Mouse (Mus musculus): ENCODE measurements around the gene Rabggtb.

Rabggtb gene

GRCm38 (mm10) chr3:153912546-153913509, at the start of gene Rabggtb:
Gene Rabggtb (minus strand): TSS chr3:153913009.
- DNase-seq = peak; percentile 95 to 97

- DNase-seq = peak in 1 of 2 experiments; percentile 41
These were observed 49.0 kb upstream of the Rabggtb start for GRCm38 (mm10) chr3:153961632-153962389.

DNA sequence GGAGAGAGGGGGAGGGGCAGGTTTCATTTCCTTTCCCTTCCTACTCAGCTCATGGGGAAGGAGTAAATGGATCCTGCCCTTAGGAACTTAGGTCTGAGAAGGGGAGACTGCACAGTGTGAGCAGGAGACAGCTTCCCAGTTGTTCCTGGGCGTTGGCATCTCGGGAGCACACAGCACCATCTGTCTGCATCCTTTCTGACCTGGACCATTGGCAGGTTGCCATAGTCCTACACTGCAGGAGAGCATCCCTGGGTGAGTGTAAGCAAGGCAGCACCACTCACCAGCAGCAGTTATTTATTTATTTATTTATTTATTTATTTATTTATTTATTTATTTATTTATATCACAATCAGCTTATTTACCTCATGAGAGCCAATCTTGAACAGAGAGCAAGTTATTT, 48.1 kb upstream of the Rabggtb start:
- DNase-seq = peak in 1 of 2 experiments; percentile 13

GRCm38 (mm10) chr3:153959731-153960207, 47.0 kb upstream of the Rabggtb start:
- peak in 1 of 2 experiments; percentile 35 for DNase-seq

DNA sequence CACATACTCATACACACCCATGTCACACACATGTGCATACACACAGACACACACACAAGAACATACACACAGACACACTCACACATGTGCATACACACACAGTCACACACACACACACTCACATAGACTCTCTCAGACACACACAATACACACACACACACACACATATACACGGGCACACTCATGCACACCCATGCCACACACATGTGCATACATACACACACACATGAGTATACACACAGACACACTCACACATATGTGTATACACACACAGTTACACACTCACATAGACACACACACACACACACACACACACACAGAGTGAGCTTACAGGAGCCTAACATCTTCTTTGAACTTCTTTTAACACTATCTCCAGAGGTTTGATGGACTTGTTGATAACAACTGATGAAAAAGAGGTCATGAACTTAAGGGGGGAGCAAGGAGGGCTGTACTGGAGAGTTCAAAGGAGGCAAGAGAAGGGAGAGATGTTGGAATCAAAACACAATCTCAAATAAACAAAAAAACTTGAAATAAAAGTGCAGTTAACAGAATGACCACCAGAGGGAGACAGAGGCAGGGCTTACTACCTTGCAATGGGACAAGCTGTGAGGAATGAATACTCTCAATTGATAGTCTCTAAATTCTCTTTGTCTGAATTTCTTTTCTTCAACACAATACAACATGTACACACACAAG, 46.4 kb upstream of the Rabggtb start:
- DNase-seq = peak in 1 of 2 experiments; percentile 31

GRCm38 (mm10) chr3:153957916-153958315, 45.1 kb upstream of the Rabggtb start:
- no peak for DNase-seq

GRCm38 (mm10) chr3:153948176-153948575, 35.4 kb upstream of the Rabggtb start:
- DNase-seq = no peak

- DNase-seq = no peak
These were observed 34.5 kb upstream of the Rabggtb start for GRCm38 (mm10) chr3:153947271-153947670.

GRCm38 (mm10) chr3:153944335-153944990, 31.7 kb upstream of the Rabggtb start, which contains the start of gene Acadm:
Gene Acadm (minus strand): TSS chr3:153944632.
- DNase-seq = peak; percentile 99

- no peak for DNase-seq
These were observed 31.1 kb upstream of the Rabggtb start for GRCm38 (mm10) chr3:153943901-153944334.

DNA sequence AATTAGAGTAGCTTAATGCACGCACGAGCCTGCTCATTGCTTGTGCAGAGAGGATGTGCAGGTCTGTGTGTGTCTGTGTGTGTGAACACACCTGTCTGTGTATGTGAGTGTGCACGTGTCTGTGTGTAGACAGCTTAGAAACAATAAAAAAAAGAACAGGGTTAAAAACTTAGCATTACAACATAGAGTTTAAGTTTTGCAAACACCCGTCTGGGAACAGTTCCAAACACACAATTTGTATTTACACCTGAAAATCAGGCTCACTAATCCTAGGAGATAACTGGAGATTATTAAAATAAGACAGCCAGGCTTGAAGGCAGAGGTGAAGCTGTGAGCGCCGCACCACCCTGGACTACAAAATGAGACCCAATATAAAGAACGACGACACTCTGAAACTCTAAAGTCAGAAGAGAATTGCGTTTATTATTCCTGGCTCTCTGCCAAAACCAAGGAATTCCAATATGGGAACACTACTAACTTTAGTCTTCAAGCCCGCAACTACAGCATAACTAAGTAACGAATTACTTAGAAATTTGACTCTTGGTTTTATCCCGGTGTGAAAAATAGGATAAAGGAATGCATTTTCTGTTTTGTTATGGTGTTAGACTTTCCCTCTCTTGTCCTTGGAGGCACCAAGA, 30.3 kb upstream of the Rabggtb start:
- no peak for DNase-seq

- DNase-seq = no peak
These were observed 28.8 kb upstream of the Rabggtb start for GRCm38 (mm10) chr3:153941613-153942012.

DNA sequence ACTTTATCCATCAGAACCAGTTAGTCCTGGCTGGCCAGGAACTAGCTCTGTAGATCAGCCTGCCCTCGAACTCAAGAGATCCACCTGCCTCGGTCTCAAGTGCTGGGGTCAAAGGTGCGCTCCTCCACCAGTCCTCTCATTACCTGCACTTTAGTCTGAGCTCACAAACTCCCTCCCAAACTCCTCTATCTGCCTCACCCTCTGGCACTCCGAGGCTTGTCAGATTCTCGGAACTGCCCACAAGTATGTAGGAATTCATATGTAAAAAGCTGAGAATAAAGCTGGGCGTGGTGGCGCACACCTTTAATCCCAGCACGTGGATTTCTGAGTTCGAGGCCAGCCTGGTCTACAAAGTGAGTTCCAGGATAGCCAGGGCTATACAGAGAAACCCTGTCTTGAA, 27.7 kb upstream of the Rabggtb start:
- no peak for DNase-seq

DNA sequence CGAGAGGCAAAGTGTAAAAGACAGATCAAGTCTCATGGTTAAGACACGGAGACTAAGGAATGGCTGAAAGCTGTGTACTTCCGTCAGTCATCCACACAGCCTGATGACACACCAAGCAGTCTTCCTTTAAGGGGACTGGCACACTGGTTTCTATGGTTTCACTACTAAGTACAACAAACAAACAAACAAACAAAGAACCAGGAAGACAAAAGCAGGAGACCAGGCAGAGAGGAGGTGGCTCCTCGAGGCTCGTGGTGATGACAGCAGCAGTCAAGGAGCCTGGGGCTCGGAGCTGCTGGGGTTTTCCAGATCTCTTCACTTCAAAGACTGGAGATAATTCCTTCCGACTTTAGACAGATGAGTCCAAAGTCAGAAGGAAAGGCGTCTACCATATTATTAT, 27.2 kb upstream of the Rabggtb start:
- no peak for DNase-seq

- DNase-seq = peak; percentile 58 to 82
These were observed 24.5 kb upstream of the Rabggtb start for GRCm38 (mm10) chr3:153937116-153937810.

- DNase-seq = no peak
These were observed 23.1 kb upstream of the Rabggtb start for GRCm38 (mm10) chr3:153935878-153936277.

- no peak for DNase-seq
These were observed 19.7 kb upstream of the Rabggtb start for GRCm38 (mm10) chr3:153932461-153932860.

- DNase-seq = no peak
These were observed 16.7 kb upstream of the Rabggtb start for GRCm38 (mm10) chr3:153929526-153929925.

DNA sequence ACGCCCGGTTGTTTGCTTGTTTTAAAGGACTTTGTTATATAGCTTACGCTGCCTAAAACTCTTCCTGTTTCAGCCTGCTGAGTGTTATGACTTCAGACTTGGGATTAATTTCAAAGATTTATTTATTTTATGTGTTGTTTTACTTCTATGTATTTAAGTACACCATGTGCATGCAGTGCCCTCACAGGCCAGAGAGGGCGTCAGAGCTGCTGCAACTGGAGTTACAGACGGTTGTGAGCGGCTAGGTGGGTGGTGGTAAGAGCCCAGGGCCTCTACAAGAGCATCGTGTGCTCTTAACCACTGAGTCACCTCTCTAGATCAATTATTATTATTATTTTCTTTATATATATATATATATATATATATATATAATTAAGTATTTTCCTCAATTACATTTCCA, 13.5 kb upstream of the Rabggtb start:
- no peak for DNase-seq

- no peak for DNase-seq
These were observed 8.5 kb upstream of the Rabggtb start for GRCm38 (mm10) chr3:153921147-153921910.

Measured in kidney, postnatal 25 days (tissue).